Mouse (Mus musculus) MEL (cell line): ENCODE measurements around the gene Svs1.
A peak's percentile ranks its signal among the peaks of the same experiment; 100 is the strongest.

Source experiments
- CTCF ChIP-seq, 3 experiments: IDR thresholded peaks in 2 of 3; conservative IDR thresholded peaks in 1 of 3; 2 replicates each; pipeline ENCODE4 v1.5.1; 2011 to 2012; ENCODE audit warnings: low read length in 3 of 3, low read depth in 2 of 3, mild to moderate bottlenecking in 2 of 3, improper control_type of control experiment in 1 of 3, inconsistent platforms in 1 of 3, mixed read lengths in 1 of 3, moderate library complexity in 1 of 3; ENCODE audit not compliant: control insufficient read depth in 1 of 3, insufficient read depth in 1 of 3, poor library complexity in 1 of 3, severe bottlenecking in 1 of 3
- EP300 ChIP-seq, 2 experiments: IDR thresholded peaks; 2 replicates each; pipeline ENCODE4 v1.6.1; 2011; ENCODE audit warnings: improper control_type of control experiment in 2 of 2, low read length in 2 of 2, low read depth in 1 of 2, mild to moderate bottlenecking in 1 of 2
- GATA1 ChIP-seq: IDR thresholded peaks from 2 replicates; pipeline ENCODE4 v1.6.1; 2011; ENCODE audit warnings: low read depth, low read length, improper control_type of control experiment
- MAX ChIP-seq: IDR thresholded peaks from 2 replicates; pipeline ENCODE4 v1.6.1; 2011; ENCODE audit warnings: low read length, improper control_type of control experiment
- MEF2A ChIP-seq: IDR thresholded peaks from 2 replicates; pipeline ENCODE4 v1.6.1; 2014; ENCODE audit warnings: low read depth, mild to moderate bottlenecking, inconsistent platforms, low read length, improper control_type of control experiment; ENCODE audit not compliant: poor library complexity, insufficient replicate concordance, severe bottlenecking; ENCODE audit errors: extremely low read depth
- MXI1 ChIP-seq: IDR thresholded peaks from 2 replicates; pipeline ENCODE4 v1.6.1; 2011; ENCODE audit warnings: mild to moderate bottlenecking, low read depth, low read length, improper control_type of control experiment
- SIN3A ChIP-seq: IDR thresholded peaks from 2 replicates; pipeline ENCODE4 v1.6.1; 2012; ENCODE audit warnings: low read length, improper control_type of control experiment, inconsistent platforms

GRCm38 (mm10) chr6:49039470-49040180 lies 53.0 kb downstream of the Svs1 start:
- no peak for TF ChIP-seq MAX
- TF ChIP-seq EP300 (IDR thresholded peaks at IDR 0.05; ENCODE audit: low read depth in 1 of 2, low read length in 2 of 2): no peak
- TF ChIP-seq CTCF (IDR thresholded peaks at IDR 0.05 in 2 of 3, conservative IDR thresholded peaks at IDR 0.05 in 1 of 3; ENCODE audit: control insufficient read depth in 1 of 3, insufficient read depth in 1 of 3, low read depth in 2 of 3, low read length in 3 of 3, poor library complexity in 1 of 3, severe bottlenecking in 1 of 3): peak in 2 of 3 experiments; percentile 62 to 74; a peak in 5 of 6 replicates
- no peak for TF ChIP-seq GATA1
- TF ChIP-seq SIN3A: no peak
- TF ChIP-seq MEF2A: no peak
- TF ChIP-seq MXI1: no peak
